Mouse (Mus musculus) urinary bladder, postnatal 14 days (tissue): ENCODE measurements around the gene Ccnjl.

Experiments
- DNase-seq: peaks from one replicate; pipeline ENCODE4 v3.0.0; 2021; ENCODE audit warnings: low spot score

Gene Ccnjl

DNA sequence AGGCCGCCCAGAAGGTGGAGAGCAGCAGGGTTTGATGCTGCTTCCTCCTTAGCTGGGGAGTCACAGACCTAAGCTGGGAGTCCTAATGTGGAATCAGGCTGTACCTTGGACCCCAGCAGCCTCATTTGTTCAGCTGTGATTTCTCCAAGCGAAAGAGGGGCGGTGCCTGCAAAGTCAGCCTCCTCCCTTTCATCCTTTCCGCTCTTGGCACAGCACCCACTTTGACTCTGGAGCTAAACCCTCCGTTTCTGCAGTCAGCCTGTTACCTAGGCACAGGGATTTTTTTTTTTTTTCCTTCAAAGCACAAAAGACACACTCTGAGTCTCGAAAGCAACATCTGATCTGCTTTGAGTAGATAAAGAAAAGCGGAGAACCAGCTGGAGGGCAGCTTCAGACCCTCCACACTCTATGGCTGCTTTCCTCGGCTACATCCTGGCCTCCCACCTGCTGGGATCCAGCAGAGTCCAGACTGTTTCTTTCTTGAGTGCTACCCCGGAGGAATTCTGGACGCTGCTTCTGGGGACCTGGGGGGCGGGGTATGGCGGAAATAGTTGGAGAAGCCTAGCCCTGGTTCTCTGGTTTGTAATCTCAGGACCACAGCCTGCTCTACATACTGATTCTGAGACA, 97.8 kb downstream of the Ccnjl start:
- peak; percentile 66 for DNase-seq

DNA sequence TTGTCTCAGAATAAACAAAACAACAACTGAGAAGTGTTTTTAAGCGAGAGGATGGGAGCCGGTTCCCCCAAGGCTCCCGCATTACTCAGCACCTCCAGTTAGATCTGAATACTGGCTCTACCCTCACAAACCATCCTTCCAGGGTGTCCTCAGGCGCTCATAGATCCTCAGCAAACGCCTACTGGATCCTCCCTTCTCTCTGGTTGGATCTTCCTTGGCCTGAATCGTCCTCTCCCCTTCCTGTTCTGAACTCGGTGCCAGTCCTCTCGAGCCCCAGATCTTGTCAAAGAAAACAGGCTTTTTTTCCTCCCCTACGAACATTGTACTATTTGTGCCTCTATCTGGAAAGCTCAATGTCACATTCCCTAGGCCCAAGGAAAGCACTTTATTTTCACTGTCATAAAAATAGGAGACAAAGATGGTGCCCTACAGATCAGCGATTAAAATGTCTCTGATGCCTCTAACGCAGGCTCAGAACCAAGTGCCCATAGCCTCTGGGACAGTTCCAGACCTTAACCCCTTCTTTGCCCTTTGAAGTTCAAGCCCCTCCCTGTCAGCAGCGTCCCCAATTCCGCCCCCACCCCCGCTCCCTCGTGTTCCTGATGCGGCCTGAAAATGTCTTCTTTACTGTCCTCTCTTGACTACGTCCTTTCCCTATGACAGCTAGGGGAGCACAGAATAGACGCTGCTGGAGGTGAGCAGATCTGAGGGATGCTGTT, 98.5 kb downstream of the Ccnjl start:
- DNase-seq: no peak

DNA sequence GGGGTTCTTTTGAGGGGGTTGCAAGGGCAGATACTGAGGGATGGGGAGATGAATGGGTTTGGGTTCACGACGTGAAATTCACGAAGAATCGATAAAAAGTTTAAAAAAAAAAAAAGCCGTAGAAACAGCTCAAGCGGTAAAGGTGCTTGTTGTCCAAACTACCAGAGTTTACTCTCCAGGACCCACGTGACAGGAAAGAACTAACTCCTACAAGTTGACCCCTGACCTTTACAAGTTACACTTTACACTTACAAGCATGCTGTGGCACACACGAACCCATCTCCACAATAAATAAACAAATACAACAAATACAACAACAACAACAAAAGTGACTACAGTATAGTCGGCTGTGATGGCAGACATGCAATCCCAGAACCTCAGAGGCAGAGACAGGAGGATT, 103.1 kb downstream of the Ccnjl start:
- no peak for DNase-seq

DNA sequence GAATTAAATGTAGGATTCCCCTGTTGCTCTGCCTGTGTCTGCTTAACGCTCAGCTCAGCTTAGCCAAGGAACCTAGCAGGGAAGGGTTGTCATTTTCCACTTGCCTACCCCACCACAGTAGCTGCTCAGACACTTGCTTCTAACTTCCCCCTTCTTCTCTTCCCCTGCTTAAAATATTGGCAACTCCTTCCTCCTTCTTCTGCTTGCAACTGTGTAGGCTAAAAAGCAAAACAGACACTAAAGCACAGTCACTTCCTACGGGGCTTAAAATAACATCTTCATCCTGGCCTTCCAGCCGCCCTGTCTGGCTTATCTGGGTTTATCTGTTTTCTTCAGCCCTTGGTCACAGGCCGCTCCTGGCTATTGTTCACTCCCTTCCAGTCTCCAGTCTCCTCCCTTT, 104.0 kb downstream of the Ccnjl start:
- no peak for DNase-seq

DNA sequence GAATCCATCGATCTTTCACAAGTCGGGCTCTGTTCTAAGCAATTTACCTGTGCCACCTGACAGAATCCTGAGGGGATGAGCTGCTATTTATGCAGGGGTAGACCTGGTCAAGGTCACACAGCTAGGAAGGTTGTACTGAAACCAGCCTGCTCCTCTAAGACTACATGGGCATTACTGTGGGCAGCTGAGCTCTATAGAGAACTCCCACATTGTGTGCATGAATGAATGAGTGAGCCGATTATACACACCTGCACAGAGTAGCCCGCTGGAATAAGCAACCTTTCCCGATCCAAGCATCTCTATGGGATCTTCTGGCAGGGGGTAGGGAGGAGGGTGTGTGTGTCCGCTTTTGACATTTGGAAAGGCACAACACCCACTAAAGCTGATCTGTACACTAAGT, 104.6 kb downstream of the Ccnjl start:
- no peak for DNase-seq

DNA sequence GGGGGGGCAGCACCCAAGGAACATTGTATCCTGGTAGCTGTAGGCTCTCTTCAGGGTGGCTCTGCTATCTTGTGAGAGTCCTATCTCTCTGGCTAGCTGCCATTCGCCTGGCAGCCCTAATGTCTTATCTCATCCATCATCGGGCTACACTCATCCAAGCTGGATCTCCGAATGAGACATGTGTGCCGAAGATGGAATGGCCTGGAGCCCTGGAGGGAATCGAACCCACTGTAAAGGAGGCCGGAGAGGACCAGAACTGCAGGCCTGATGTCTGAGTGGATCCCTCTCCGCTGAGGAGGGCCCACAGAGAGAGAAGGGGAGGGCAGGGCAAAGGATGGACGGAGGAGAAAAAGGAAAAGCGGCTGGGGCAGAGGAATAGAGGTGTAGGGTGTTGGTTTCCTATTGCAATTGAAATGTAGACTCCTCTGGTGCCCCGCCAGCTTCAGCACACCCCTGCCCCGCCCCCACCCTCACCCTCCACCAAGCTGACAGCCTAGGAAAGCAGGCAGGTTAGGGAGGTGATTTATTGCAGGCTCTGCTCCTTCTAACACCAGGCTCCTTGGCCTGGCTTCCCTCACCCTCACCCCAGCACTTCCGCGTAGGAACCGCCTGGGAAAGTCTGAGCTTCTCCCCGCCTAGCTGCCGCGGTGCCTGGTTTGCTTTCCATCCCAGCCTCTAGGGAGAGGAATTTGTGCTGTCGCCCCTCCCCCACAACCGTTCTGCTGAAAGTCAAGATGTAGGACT, 105.2 kb downstream of the Ccnjl start:
- peak; percentile 74 for DNase-seq
